Mouse (Mus musculus) forebrain, embryonic 12.5 days (tissue): ENCODE results near the gene Ifi214. TPM values are rescaled to one million over a fixed set of nuclear protein-coding genes. Genes with fewer than 3 reads are reported as not detected.

Experiments
- microRNA-seq: library from miRNA; unstranded; fragments of <30 nt; microRNA quantifications from one replicate; pipeline ENCODE4, GENCODE M21; 2017
- polyA plus RNA-seq: library from polyadenylated mRNA; unstranded; fragments of >200 nt; fragmentation: Nextera tagmentation; extraction: Ambion mirVana; gene quantifications from 2 replicates; pipeline ENCODE4 v1.2.1, GENCODE M21; 2016

The Ifi214 gene
- polyA plus RNA-seq, 1 experiment from 2014 or later: not detected

Small RNA genes lying within 50 kb of the gene (microRNA-seq; reads per million reads assigned to microRNA genes)
- not detected for gene Gm44481

Other genes with a start within 250 kb of the Ifi214 start
- gene Ackr1, start 202.2 kb downstream of the Ifi214 start, polyA plus RNA-seq: 4.4 and 5.1 TPM in 2 replicates
- 6.9 and 7.5 TPM in 2 replicates for gene Aim2, start 185.1 kb downstream of the Ifi214 start, polyA plus RNA-seq
- gene Cadm3, start 168.3 kb downstream of the Ifi214 start, polyA plus RNA-seq: 12.6 and 22.2 TPM in 2 replicates
- not detected in 2 replicates for gene Ifi206, start 44.9 kb downstream of the Ifi214 start, polyA plus RNA-seq
- not detected in 2 replicates for gene Ifi213, start 63.3 kb upstream of the Ifi214 start, polyA plus RNA-seq
- 0.05 TPM in 1 of 2 replicates, not detected in the other for gene Ifi209, start 95.0 kb upstream of the Ifi214 start, polyA plus RNA-seq
- gene Ifi208, start 137.7 kb upstream of the Ifi214 start, polyA plus RNA-seq: not detected in 2 replicates
- 0.18 and 0.33 TPM in 2 replicates for gene Ifi207, start 205.8 kb upstream of the Ifi214 start, polyA plus RNA-seq
- gene Ifi204, start 231.0 kb upstream of the Ifi214 start, polyA plus RNA-seq: 0.36 and 0.72 TPM in 2 replicates